Mouse (Mus musculus): ENCODE data around the gene Rab17. TPM values are rescaled to one million over a fixed set of nuclear protein-coding genes. Genes with fewer than 3 reads are reported as not detected.

Rab17 gene
- polyA plus RNA-seq, 1 experiment from 2014 or later = not detected

DNA sequence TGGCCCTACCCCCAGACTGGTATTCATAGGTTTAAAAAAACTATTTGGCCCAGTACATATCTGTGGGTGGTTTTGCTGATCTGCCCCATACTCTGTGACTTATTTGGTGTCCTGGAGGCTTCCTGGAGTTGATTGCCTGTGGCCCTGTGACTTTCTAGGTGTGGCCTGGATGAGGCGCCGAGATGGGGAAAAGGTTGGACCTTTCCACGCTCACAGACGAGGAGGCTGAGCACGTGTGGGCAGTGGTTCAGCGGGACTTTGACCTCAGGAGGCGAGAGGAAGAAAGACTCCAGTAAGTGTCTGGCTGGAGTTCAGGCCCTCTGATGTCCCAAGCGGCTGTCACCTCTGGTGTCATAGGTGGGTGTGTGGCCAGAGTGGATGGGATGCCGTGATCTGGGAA is 47.8 kb downstream of the Rab17 start:
- Histone ChIP-seq H3K4me2 (no peak overlapping the region), H3K4me3 (replicated peaks) (no peak overlapping the region), H3K9ac (no peak overlapping the region), H3K9me3 (0 out of 2 replicates have a peak, but pooled peaks cover 3% of the 10 kb centered on the region), H3K36me3 (replicated peaks) (no peaks in the 10 kb centered on the region), H3K27me3 (peaks cover 1% of the 10 kb centered on the region; the same call in 1 of the 2 replicates), H3K4me1 (no peaks in the 10 kb centered on the region), H3K27ac (no peak overlapping the region)
- 91% methylated on average over 9 of the region's 9 CpGs for WGBS
- ATAC-seq (ENCODE audit: low FRiP score) = no peak

DNA sequence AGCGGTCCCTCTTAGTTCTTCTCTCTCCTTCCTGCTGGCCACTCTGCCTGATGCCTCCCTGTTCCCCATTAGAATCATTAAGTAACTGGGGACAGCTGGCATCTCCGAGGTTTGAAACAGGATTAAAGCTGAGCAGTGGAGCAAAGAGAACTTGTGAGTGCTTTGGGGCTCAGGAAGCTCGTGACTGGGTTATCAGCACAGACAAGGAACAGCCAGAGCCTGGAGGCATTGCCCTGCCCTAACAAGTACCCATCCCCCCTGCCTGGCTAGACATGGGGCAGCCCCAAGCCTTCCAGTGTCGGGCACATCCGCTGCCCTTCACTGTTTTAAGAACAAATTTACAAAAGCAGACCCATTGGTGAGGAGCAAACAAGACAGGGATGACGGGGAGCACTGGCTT is 52.0 kb downstream of the Rab17 start:
- no peaks in the 10 kb centered on the region for H3K36me3 ChIP-seq (replicated peaks)
- H3K4me1 ChIP-seq = peaks cover 8% of the 10 kb centered on the region
- no peak for ATAC-seq (ENCODE audit: low FRiP score)
- H3K4me3 ChIP-seq (replicated peaks) = no peak overlapping the region
- 0 out of 2 replicates have a peak, but pooled peaks cover 3% of the 10 kb centered on the region for H3K9me3 ChIP-seq
- H3K27ac ChIP-seq = no peak overlapping the region
- H3K9ac ChIP-seq = no peak overlapping the region
- peaks cover 12% of the 10 kb centered on the region for H3K27me3 ChIP-seq
- no peak overlapping the region for H3K4me2 ChIP-seq
- WGBS = 60% methylated on average over 6 of the region's 6 CpGs

DNA sequence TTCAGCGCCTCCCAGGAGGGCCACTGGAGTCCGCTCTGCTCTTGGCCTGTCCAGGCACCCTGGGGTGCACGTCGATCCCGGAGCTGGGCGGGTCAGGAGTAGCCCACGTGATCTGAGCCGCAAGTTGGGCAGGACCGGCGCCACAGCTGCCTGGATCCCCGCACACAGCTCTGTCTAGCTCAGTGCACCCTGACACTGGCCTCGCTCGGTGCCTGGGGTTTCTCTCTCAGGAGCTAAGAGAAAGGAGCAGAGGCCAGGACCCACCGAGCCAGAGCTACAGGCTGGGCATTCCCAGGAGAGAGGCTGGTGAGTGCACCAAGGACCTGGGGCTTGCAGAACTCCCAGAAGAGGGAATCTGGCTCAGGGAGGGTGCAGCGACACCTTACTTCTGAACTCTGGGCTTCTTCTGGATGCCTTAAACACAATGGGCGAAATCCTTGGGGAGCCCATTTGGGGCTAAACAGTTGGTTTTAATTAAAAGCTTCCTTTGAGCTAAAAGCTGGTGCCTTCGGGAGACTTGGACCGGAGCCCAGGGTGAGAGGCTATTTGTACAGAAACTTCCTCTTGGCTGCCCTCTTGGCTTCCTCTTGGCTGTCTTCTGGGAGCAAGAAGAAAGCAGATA is 54.4 kb downstream of the Rab17 start, which contains the start of gene Mlph:
Mlph (plus strand) TSS at position 138 of the 622 bp plus-strand sequence.
- ATAC-seq (ENCODE audit: low FRiP score) = no peak
- Histone ChIP-seq H3K36me3 (replicated peaks) (no peaks in the 10 kb centered on the region), H3K4me2 (peak within 1 kb of the TSS; percentile 45), H3K9ac (no peak within 1 kb of the TSS), H3K9me3 (0 out of 2 replicates have a peak, but pooled peaks cover 3% of the 10 kb centered on the region), H3K27me3 (peaks cover 12% of the 10 kb centered on the region), H3K4me3 (replicated peaks) (peak within 1 kb of the TSS; percentile 21), H3K4me1 (peaks cover 8% of the 10 kb centered on the region), H3K27ac (no peak within 1 kb of the TSS)
- WGBS = 8% methylated on average over 18 of the region's 18 CpGs

DNA sequence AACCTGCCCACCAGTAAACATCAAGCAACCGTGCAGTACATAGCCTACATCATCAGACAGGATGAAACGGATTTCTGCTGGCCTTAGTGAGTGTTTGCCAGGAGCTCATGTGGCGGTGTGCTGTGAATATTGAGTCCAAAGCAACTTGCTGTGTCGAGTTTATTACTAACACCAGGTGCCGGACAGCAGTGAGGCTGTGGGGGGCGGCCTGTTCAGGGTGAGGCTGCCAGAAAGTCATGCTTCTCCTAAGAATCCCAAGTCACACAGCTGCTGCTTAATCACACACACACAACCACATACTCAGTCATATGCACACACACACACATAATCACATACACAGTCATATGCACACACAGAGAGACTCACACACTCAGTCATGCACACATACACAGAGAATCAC is 56.2 kb downstream of the Rab17 start:
- ATAC-seq (ENCODE audit: low FRiP score) = no peak
- H3K36me3 ChIP-seq (replicated peaks) = no peaks in the 10 kb centered on the region
- no peak overlapping the region for H3K4me2 ChIP-seq
- no peak overlapping the region for H3K9ac ChIP-seq
- 83% methylated on average over 6 of the region's 6 CpGs for WGBS
- peaks cover 8% of the 10 kb centered on the region for H3K4me1 ChIP-seq
- peaks cover 12% of the 10 kb centered on the region for H3K27me3 ChIP-seq
- H3K27ac ChIP-seq = no peak overlapping the region
- no peaks in the 10 kb centered on the region for H3K9me3 ChIP-seq
- no peak overlapping the region for H3K4me3 ChIP-seq (replicated peaks)

DNA sequence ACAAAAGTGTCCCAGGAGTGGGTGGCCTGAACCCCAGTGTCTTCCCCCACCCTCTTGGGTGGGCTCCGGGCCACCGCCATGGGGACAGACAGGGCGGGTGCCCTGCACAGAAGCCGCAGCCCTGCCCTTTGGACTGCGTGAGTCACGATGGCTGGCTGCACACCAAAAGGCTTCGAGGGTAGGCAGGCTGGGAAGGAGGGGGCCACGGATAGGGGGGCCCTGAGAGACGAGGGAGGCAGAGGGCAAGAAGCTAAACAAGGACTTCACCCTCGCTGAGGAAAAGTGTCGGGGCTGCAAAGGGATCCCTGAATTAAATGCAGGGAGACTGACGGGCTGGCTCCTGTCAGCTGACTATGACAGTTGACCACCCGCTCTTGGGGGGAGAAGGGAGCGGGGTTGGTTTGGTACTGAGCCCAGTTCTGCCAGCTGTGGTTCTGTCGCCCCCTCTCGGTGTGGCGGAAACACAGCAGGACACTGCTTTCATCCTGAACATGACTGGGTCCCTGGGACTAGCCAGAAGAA is 59.8 kb downstream of the Rab17 start:
- whole genome bisulfite sequencing = 47% methylated on average over 17 of the region's 17 CpGs
- no peak overlapping the region for H3K4me3 ChIP-seq (replicated peaks)
- H3K27ac ChIP-seq = no peak overlapping the region
- peaks cover 2% of the 10 kb centered on the region for H3K4me1 ChIP-seq
- no peak for ATAC-seq (ENCODE audit: low FRiP score)
- H3K9ac ChIP-seq = no peak overlapping the region
- no peak overlapping the region for H3K4me2 ChIP-seq
- no peaks in the 10 kb centered on the region for H3K36me3 ChIP-seq (replicated peaks)
- H3K9me3 ChIP-seq = no peaks in the 10 kb centered on the region
- H3K27me3 ChIP-seq = peaks cover 4% of the 10 kb centered on the region

DNA sequence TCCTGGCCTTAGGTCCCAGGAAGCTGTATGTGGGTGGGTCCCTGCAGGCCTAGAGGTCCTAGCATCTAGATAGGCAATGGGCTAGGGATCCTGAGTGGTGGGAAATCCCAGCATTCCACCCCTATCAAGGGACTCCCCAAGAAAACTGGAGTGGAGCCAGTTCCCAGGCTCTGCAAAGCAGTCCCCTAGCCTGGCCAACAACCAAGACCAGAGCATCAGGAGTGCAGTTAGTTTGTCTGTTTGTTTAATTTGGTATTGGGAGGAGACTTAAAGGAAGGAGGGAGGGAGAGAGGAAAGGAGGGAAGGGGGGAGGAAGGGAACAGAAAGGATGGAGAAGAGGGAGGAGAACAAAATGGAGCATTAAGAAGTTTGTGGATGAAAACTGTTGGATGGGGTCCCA is 60.3 kb downstream of the Rab17 start:
- Histone ChIP-seq H3K4me3 (replicated peaks) (no peak overlapping the region), H3K9me3 (no peaks in the 10 kb centered on the region), H3K9ac (no peak overlapping the region), H3K27ac (no peak overlapping the region), H3K4me1 (no peaks in the 10 kb centered on the region), H3K27me3 (no peaks in the 10 kb centered on the region; the same call in 1 of the 2 replicates), H3K4me2 (no peak overlapping the region), H3K36me3 (replicated peaks) (no peaks in the 10 kb centered on the region)
- ATAC-seq (ENCODE audit: low FRiP score) = no peak

Other genes starting within 250 kb of the Rab17 start
- 10.4 and 13.5 TPM in 2 replicates for gene Col6a3, start 125.7 kb downstream of the Rab17 start, polyA plus RNA-seq (2016; fragmentation: Nextera tagmentation; extraction: Ambion mirVana)
- 0.14 and 0.21 TPM in 2 replicates for gene Mlph, start 54.6 kb downstream of the Rab17 start, polyA plus RNA-seq (2016; fragmentation: Nextera tagmentation; extraction: Ambion mirVana)
- not detected in 2 replicates for gene Prlh, start 16.6 kb downstream of the Rab17 start, polyA plus RNA-seq (2016; fragmentation: Nextera tagmentation; extraction: Ambion mirVana)
- 19.6 and 19.9 TPM in 2 replicates for gene Lrrfip1, start 29.1 kb upstream of the Rab17 start, polyA plus RNA-seq (2016; fragmentation: Nextera tagmentation; extraction: Ambion mirVana)
- 0.28 and 0.31 TPM in 2 replicates for gene Rbm44, start 175.4 kb upstream of the Rab17 start, polyA plus RNA-seq (2016; fragmentation: Nextera tagmentation; extraction: Ambion mirVana)
- 0.10 and 0.26 TPM in 2 replicates for gene Ramp1, start 210.2 kb upstream of the Rab17 start, polyA plus RNA-seq (2016; fragmentation: Nextera tagmentation; extraction: Ambion mirVana)